Comparison of ENCODE assay signal across 8 mouse cellular contexts in genomic region chr19:41800986-41801741, GRCm38 (mm10). TPM values are rescaled to one million over a fixed set of nuclear protein-coding genes. Genes with fewer than 3 reads are reported as not detected.
DNase-seq lines count a peak whose midpoint lies in the region; ATAC-seq and TF ChIP-seq lines count a peak whose summit lies in the region.

No protein-coding gene starts in this region.

- H3K27ac ChIP-seq in cerebellum, adult 2 months (ENCODE audit: insufficient read depth, low read length): no peak overlapping the region
- peak overlapping the region; percentile 26 for H3K27ac ChIP-seq in spleen, adult 2 months (ENCODE audit: insufficient read depth, low read length)
- H3K27ac ChIP-seq in limb, embryonic 11.5 days (replicated peaks; ENCODE audit: low read depth, low read length): peak overlapping the region; percentile 68; the same call in 1 of the 2 replicates
- peak overlapping the region; percentile 62 for H3K27ac ChIP-seq in stomach, embryonic 15.5 days

- no peaks in the 10 kb centered on the region for H3K36me3 ChIP-seq in spleen, adult 2 months (ENCODE audit: control insufficient read depth, insufficient read depth, low read length)
- no peaks in the 10 kb centered on the region; the same call in 1 of the 2 replicates for H3K36me3 ChIP-seq in limb, embryonic 11.5 days (ENCODE audit: control insufficient read depth, insufficient read depth, low read length)
- H3K36me3 ChIP-seq in stomach, embryonic 15.5 days: no peaks in the 10 kb centered on the region

- H3K4me2 ChIP-seq in limb, embryonic 11.5 days (ENCODE audit: low read depth, severe bottlenecking): peak overlapping the region; percentile 76
- H3K4me2 ChIP-seq in stomach, embryonic 15.5 days: peak overlapping the region; percentile 74

- peak overlapping the region; percentile 95 for H3K9ac ChIP-seq in limb, embryonic 11.5 days (ENCODE audit: low read length)
- H3K9ac ChIP-seq in stomach, embryonic 15.5 days: peak overlapping the region; percentile 80

- intact Hi-C loops in gastrocnemius, postnatal 36 days (cut with DNase I): loop anchor here (5.0 kb wide), 1 partner anchor 46 kb away; the partner anchor contains the start of gene Frat2

- ATAC-seq in limb, embryonic 11.5 days (ENCODE audit: insufficient number of reproducible peaks, low FRiP score, low TSS enrichment, low read depth): no peak
- no peak for ATAC-seq in stomach, embryonic 15.5 days (ENCODE audit: insufficient read depth, low FRiP score, low read depth)

- DNase-seq in cerebellum, adult 2 months: no peak
- no peak for DNase-seq in cerebellum, postnatal 14 days
- no peak for DNase-seq in spleen, adult 2 months (ENCODE audit: low read depth in 1 of 2, low spot score in 2 of 2)
- DNase-seq in spleen, postnatal 36 days (ENCODE audit: low spot score in 2 of 2): no peak
- DNase-seq in limb, embryonic 11.5 days (ENCODE audit: low spot score): no peak
- DNase-seq in gastrocnemius, postnatal 36 days: no peak
- no peak for DNase-seq in spleen, postnatal 4 days (ENCODE audit: low spot score in 2 of 2)

- TF ChIP-seq CTCF in cerebellum, adult 2 months (IDR thresholded peaks at IDR 0.05; ENCODE audit: borderline replicate concordance, insufficient read depth, low read depth, low read length): no peak
- TF ChIP-seq CTCF in spleen, adult 2 months (IDR thresholded peaks at IDR 0.05; ENCODE audit: extremely low read depth, insufficient read depth, insufficient read length, insufficient replicate concordance): no peak

- H3K4me1 ChIP-seq in cerebellum, adult 2 months (ENCODE audit: control insufficient read depth, insufficient read depth, low read length): no peaks in the 10 kb centered on the region
- no peaks in the 10 kb centered on the region; the same call in 1 of the 2 replicates for H3K4me1 ChIP-seq in spleen, adult 2 months (ENCODE audit: control insufficient read depth, insufficient read depth, insufficient read length)
- peaks cover 8% of the 10 kb centered on the region for H3K4me1 ChIP-seq in limb, embryonic 11.5 days (ENCODE audit: control insufficient read depth, insufficient read depth, low read length)
- peaks cover 11% of the 10 kb centered on the region for H3K4me1 ChIP-seq in stomach, embryonic 15.5 days

- H3K9me3 ChIP-seq in limb, embryonic 11.5 days (ENCODE audit: control insufficient read depth, low read length): no peaks in the 10 kb centered on the region; the same call in 1 of the 2 replicates
- H3K9me3 ChIP-seq in stomach, embryonic 15.5 days: no peaks in the 10 kb centered on the region

- TF ChIP-seq POLR2A in cerebellum, adult 2 months (IDR thresholded peaks at IDR 0.05; ENCODE audit: borderline replicate concordance, insufficient read depth, low read length): no peak
- no peak for TF ChIP-seq POLR2A in spleen, adult 2 months (IDR thresholded peaks at IDR 0.05; ENCODE audit: low read depth, low read length)

- peak overlapping the region; percentile 63 for H3K4me3 ChIP-seq in cerebellum, adult 2 months (replicated peaks; ENCODE audit: insufficient read depth, low read depth, low read length)
- H3K4me3 ChIP-seq in spleen, adult 2 months (ENCODE audit: extremely low read depth, insufficient read depth, insufficient read length): peak overlapping the region; percentile 97
- peak overlapping the region; percentile 97 for H3K4me3 ChIP-seq in limb, embryonic 11.5 days (ENCODE audit: low read depth, low read length)
- H3K4me3 ChIP-seq in stomach, embryonic 15.5 days (replicated peaks): peak overlapping the region; percentile 95

- under 1% methylated on average over 26 of the region's 26 CpGs for WGBS in cerebellum, adult 2 months
- 7% methylated on average over 26 of the region's 26 CpGs for WGBS in spleen, adult 2 months
- 10% methylated on average over 26 of the region's 26 CpGs for WGBS in limb, embryonic 11.5 days
- WGBS in stomach, embryonic 15.5 days: 2% methylated on average over 26 of the region's 26 CpGs

- H3K27me3 ChIP-seq in cerebellum, adult 2 months (ENCODE audit: control insufficient read depth, insufficient read depth, low read length): no peaks in the 10 kb centered on the region
- no peaks in the 10 kb centered on the region for H3K27me3 ChIP-seq in spleen, adult 2 months (ENCODE audit: control insufficient read depth, insufficient read depth, low read length)
- no peaks in the 10 kb centered on the region for H3K27me3 ChIP-seq in limb, embryonic 11.5 days (ENCODE audit: control insufficient read depth, insufficient read depth, low read length)
- H3K27me3 ChIP-seq in stomach, embryonic 15.5 days (replicated peaks): no peaks in the 10 kb centered on the region

RNA-seq across cellular contexts. Expression of gene Arhgap19, which starts 0.7 kb away (rescaled TPM):
- polyA plus RNA-seq in cerebellum, adult 2 months (2012; rRNA removed): 2.4 and 2.5 TPM in 2 replicates
- polyA plus RNA-seq in spleen, adult 2 months (2012; rRNA removed): 4.8 and 8.5 TPM in 2 replicates
- 43.6 and 44.1 TPM in 2 replicates for polyA plus RNA-seq in limb, embryonic 11.5 days (2014; fragmentation: Nextera tagmentation; extraction: Ambion mirVana)
- 19.1 and 20.8 TPM in 2 replicates for polyA plus RNA-seq in stomach, embryonic 15.5 days (2015; fragmentation: Nextera tagmentation; extraction: Ambion mirVana)
- 1 to 10 TPM; 6.4 to 6.6 TPM for total RNA-seq in gastrocnemius, postnatal 36 days (2021)

RNA-seq across cellular contexts. Expression of gene Frat1, which starts 28.6 kb away (rescaled TPM):
- polyA plus RNA-seq in cerebellum, adult 2 months (2012; rRNA removed): 13.2 and 14.7 TPM in 2 replicates
- polyA plus RNA-seq in spleen, adult 2 months (2012; rRNA removed): 7.6 and 12.7 TPM in 2 replicates
- polyA plus RNA-seq in limb, embryonic 11.5 days (2014; fragmentation: Nextera tagmentation; extraction: Ambion mirVana): 3.9 and 5.2 TPM in 2 replicates
- 12.3 and 14.1 TPM in 2 replicates for polyA plus RNA-seq in stomach, embryonic 15.5 days (2015; fragmentation: Nextera tagmentation; extraction: Ambion mirVana)
- total RNA-seq in gastrocnemius, postnatal 36 days (2021): 1 to 10 TPM; 5.3 to 7.3 TPM

RNA-seq across cellular contexts. Expression of gene Frat2, which starts 46.8 kb away (rescaled TPM):
- 6.9 and 7.1 TPM in 2 replicates for polyA plus RNA-seq in cerebellum, adult 2 months (2012; rRNA removed)
- polyA plus RNA-seq in spleen, adult 2 months (2012; rRNA removed): 7.6 and 14.4 TPM in 2 replicates
- polyA plus RNA-seq in limb, embryonic 11.5 days (2014; fragmentation: Nextera tagmentation; extraction: Ambion mirVana): 2.4 and 2.7 TPM in 2 replicates
- 6.9 and 9.0 TPM in 2 replicates for polyA plus RNA-seq in stomach, embryonic 15.5 days (2015; fragmentation: Nextera tagmentation; extraction: Ambion mirVana)
- total RNA-seq in gastrocnemius, postnatal 36 days (2021): 10 to 100 TPM; 13.9 to 18.5 TPM

RNA-seq across cellular contexts. Expression of gene Slit1, which starts 57.7 kb away (rescaled TPM):
- polyA plus RNA-seq in cerebellum, adult 2 months (2012; rRNA removed): 3.9 and 4.9 TPM in 2 replicates
- polyA plus RNA-seq in spleen, adult 2 months (2012; rRNA removed): 0.66 and 0.78 TPM in 2 replicates
- 1.0 and 1.1 TPM in 2 replicates for polyA plus RNA-seq in limb, embryonic 11.5 days (2014; fragmentation: Nextera tagmentation; extraction: Ambion mirVana)
- 1.1 and 1.5 TPM in 2 replicates for polyA plus RNA-seq in stomach, embryonic 15.5 days (2015; fragmentation: Nextera tagmentation; extraction: Ambion mirVana)
- under 1 TPM; 0.33 to 0.35 TPM for total RNA-seq in gastrocnemius, postnatal 36 days (2021)
